Mouse (Mus musculus) layer of hippocampus, adult 2 months (tissue): ENCODE results near the gene Cd200r4. TPM values are rescaled to one million over a fixed set of nuclear protein-coding genes. Genes with fewer than 3 reads are reported as not detected.

ENCODE experiments used
- DNase-seq, 2 experiments: peaks; one replicate each; pipeline ENCODE4 v3.0.0; 2022; ENCODE audit warnings: low spot score in 2 of 2
- H3K27ac ChIP-seq: fragments of 200-600 bp; 2 replicates; pipeline ENCODE4 v1.8.1; 2022
- H3K4me3 ChIP-seq: fragments of 200-600 bp; 2 replicates; pipeline ENCODE4 v1.8.1; 2022; ENCODE audit warnings: mild to moderate bottlenecking
- CTCF ChIP-seq: fragments of 200-600 bp; conservative IDR thresholded peaks from 2 replicates; pipeline ENCODE4 v1.8.1; 2022; ENCODE audit warnings: antibody characterized with exemption, mild to moderate bottlenecking, moderate library complexity
- long read RNA-seq, 2 experiments: library from polyadenylated mRNA; stranded (forward); transcript quantifications; one replicate each; pipeline ENCODE4 v2.0.0; 2021; ENCODE audit warnings: borderline mapping rate in 2 of 2
- total RNA-seq, 2 experiments: library from RNA; stranded (reverse); gene quantifications; 2 replicates each; pipeline ENCODE4 v1.2.3; 2021

The Cd200r4 gene
- not detected for total RNA-seq
- long read RNA-seq, experiment 1 = 0 reads
- long read RNA-seq, experiment 2 = 0 reads

DNA sequence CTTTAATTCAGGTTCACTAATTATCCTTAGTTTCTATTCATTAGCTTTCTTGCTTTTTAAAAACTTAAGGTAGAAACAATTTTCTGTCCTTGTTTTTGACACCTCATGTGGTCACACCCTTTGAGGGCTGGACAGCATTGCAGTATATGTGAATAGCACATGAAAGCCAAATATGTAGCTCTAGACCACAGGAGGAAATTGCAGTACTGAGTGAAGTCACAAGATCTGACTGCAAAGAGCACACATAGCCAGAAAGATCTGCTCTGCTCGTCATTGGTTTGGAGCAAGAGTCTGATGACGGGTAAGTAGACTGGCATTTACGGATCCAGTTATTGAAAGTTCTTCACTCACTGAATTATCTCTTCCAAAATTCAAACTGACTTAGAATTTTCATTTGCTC, at the start of gene Cd200r4:
Cd200r4 (plus strand) TSS at position 190 of the 400 bp plus-strand sequence.
- no peak for DNase-seq
- Histone ChIP-seq H3K27ac (no peak within 1 kb of the TSS), H3K4me3 (no peak within 1 kb of the TSS)
- TF ChIP-seq CTCF = no peak

GRCm38 (mm10) chr16:44761811-44762210, 49.7 kb upstream of the Cd200r4 start:
- TF ChIP-seq CTCF = peak; percentile 70
- DNase-seq = no peak
- no peak overlapping the region for H3K27ac ChIP-seq
- no peak overlapping the region for H3K4me3 ChIP-seq

- Histone ChIP-seq H3K4me3 (no peak within 1 kb of the TSS), H3K27ac (no peak within 1 kb of the TSS)
- DNase-seq = no peak
- TF ChIP-seq CTCF = no peak
Measured at GRCm38 (mm10) chr16:44765555-44766319, 45.8 kb upstream of the Cd200r4 start, which contains the start of gene Cd200r1. Cd200r1 (plus strand) TSS chr16:44765736.

DNA sequence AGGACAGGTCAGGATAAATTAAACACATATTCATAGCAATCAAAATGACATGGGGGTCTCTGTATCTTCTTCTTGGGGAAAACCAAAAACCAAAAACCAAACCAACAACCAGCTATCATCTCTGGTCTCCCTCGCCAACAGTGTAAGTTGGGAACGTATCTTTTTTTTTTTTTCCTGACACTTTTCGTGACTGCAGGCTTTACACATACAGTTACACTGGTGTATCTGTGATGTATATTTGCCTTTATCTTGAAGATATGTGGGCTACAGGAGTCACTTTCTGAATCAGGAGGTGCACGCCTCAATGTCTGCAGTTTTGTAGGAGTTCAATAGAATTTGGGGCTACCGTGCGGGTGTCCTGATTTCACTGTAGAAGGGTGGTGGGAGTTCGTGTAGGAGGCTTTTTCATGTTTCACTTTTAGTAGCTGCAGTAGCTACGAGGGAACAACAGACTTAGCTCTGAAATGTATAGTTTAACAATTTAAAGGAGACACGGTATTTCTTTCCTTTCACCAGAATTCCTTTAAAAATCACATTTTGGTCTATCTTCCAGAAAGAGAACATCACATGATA, 45.1 kb upstream of the Cd200r4 start:
- H3K27ac ChIP-seq = no peak overlapping the region
- no peak for DNase-seq
- TF ChIP-seq CTCF = no peak
- no peak overlapping the region for H3K4me3 ChIP-seq

GRCm38 (mm10) chr16:44767506-44767905, 44.0 kb upstream of the Cd200r4 start:
- TF ChIP-seq CTCF = no peak
- H3K4me3 ChIP-seq = no peak overlapping the region

GRCm38 (mm10) chr16:44767967-44768366, 43.6 kb upstream of the Cd200r4 start:
- Histone ChIP-seq H3K4me3 (no peak overlapping the region), H3K27ac (no peak overlapping the region)
- TF ChIP-seq CTCF = peak; percentile 89
- DNase-seq = no peak

More at GRCm38 (mm10) chr16:44767506-44767905, 44.0 kb upstream of the Cd200r4 start:
- H3K27ac ChIP-seq = no peak overlapping the region
- no peak for DNase-seq

- DNase-seq = no peak
- no peak overlapping the region for H3K27ac ChIP-seq
- H3K4me3 ChIP-seq = no peak overlapping the region
- no peak for TF ChIP-seq CTCF
Measured at GRCm38 (mm10) chr16:44772577-44772976, 39.0 kb upstream of the Cd200r4 start.

- DNase-seq = no peak
Measured at GRCm38 (mm10) chr16:44773673-44774072, 37.9 kb upstream of the Cd200r4 start.

GRCm38 (mm10) chr16:44774201-44774600, 37.3 kb upstream of the Cd200r4 start:
- TF ChIP-seq CTCF = no peak
- DNase-seq = no peak
- Histone ChIP-seq H3K27ac (no peak overlapping the region), H3K4me3 (no peak overlapping the region)

More at GRCm38 (mm10) chr16:44773673-44774072, 37.9 kb upstream of the Cd200r4 start:
- Histone ChIP-seq H3K4me3 (no peak overlapping the region), H3K27ac (no peak overlapping the region)
- TF ChIP-seq CTCF = no peak

GRCm38 (mm10) chr16:44778538-44779147, 32.9 kb upstream of the Cd200r4 start:
- peak in 1 of 2 experiments; percentile 29 for DNase-seq
- no peak for TF ChIP-seq CTCF
- H3K4me3 ChIP-seq = no peak overlapping the region
- no peak overlapping the region for H3K27ac ChIP-seq

DNA sequence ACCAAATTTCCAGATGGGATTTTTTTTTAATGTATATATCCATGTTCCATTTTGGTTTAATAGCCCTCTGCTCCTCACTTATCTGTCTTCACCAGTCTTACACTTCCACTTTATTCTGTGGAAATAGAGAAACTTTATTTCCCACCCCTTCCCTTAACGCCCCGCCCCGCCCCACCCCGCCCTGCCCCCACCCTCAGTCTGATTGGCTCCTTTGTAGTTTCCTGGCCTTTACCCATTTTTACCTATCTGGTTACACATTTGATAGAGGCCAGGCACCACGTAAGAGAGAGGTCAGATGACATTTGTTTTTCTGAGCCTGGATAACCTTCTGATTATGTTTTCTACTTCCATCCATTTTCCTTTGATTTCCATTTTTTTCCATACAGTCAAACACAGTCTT, 32.0 kb upstream of the Cd200r4 start:
- DNase-seq = no peak
- H3K27ac ChIP-seq = no peak overlapping the region
- no peak for TF ChIP-seq CTCF
- no peak overlapping the region for H3K4me3 ChIP-seq

DNA sequence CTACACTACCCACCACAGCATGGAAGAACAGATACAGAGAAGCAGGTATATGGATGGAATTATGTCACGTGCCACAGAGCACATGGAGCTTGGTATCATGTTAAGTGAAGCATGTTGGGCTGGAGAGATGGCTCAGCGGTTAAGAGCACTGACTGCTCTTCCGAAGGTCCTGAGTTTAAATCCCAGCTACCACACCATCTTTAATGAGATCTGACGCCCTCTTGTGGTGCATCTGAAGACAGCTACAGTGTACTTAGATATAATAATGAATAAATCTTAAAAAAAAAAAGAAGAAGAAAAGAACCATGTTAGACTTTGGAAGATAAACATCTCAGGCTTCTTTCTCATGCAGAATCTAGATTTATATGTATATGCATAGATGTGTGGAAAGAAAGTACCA, 30.8 kb upstream of the Cd200r4 start:
- no peak for DNase-seq
- no peak overlapping the region for H3K4me3 ChIP-seq
- TF ChIP-seq CTCF = peak; percentile 33
- H3K27ac ChIP-seq = no peak overlapping the region

DNA sequence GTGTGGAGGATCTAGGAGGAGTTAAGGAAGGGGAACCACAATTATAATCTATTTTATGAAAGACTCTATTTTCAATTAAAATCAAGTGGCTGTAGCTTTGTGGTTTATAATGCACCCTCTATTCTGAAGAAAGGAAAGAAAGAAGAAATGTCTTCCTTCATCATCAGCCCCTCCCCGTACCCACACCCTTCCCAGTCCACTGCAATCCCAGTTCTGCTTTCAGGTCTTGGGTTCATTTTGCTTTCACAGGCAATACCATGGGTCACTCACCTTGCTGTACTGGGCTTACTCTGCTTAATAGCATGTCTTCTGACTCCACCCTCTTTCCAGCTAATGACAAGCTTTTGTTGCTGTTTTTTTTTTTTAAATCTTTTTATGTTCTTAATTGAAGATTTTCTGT, 24.6 kb upstream of the Cd200r4 start:
- DNase-seq = no peak
- no peak for TF ChIP-seq CTCF
- H3K4me3 ChIP-seq = no peak overlapping the region
- no peak overlapping the region for H3K27ac ChIP-seq
